Mouse (Mus musculus): Measurements from ENCODE around the gene Ola1. TPM values are rescaled to one million over a fixed set of nuclear protein-coding genes. Genes with fewer than 3 reads are reported as not detected.

Ola1 gene
- total RNA-seq, 2 experiments from 2014 or later: 54.7 to 55.2 TPM

GRCm38 (mm10) chr2:73063911-73064619 is 154.7 kb downstream of the Ola1 start:
- DNase-seq: no peak

GRCm38 (mm10) chr2:73060259-73060585 is 158.5 kb downstream of the Ola1 start:
- DNase-seq: no peak

- peak; percentile 53 for DNase-seq
These were observed 159.0 kb downstream of the Ola1 start for GRCm38 (mm10) chr2:73059550-73060258.

GRCm38 (mm10) chr2:73058344-73058743 is 160.4 kb downstream of the Ola1 start:
- no peak for DNase-seq

- no peak for DNase-seq
These were observed 161.1 kb downstream of the Ola1 start for GRCm38 (mm10) chr2:73057589-73057988.

- DNase-seq: no peak
These were observed 162.4 kb downstream of the Ola1 start for GRCm38 (mm10) chr2:73056090-73056956.

GRCm38 (mm10) chr2:73053791-73054490 is 164.8 kb downstream of the Ola1 start:
- DNase-seq: no peak

GRCm38 (mm10) chr2:73050401-73050800 is 168.3 kb downstream of the Ola1 start:
- no peak for DNase-seq

- DNase-seq: no peak
These were observed 168.7 kb downstream of the Ola1 start for GRCm38 (mm10) chr2:73049977-73050376.

- peak; percentile 34 for DNase-seq
These were observed 169.6 kb downstream of the Ola1 start for GRCm38 (mm10) chr2:73049001-73049684.

GRCm38 (mm10) chr2:73047061-73047741 is 171.5 kb downstream of the Ola1 start:
- peak; percentile 70 for DNase-seq

GRCm38 (mm10) chr2:73046576-73046975 is 172.1 kb downstream of the Ola1 start:
- peak; percentile 45 for DNase-seq

GRCm38 (mm10) chr2:73045505-73045904 is 173.2 kb downstream of the Ola1 start:
- DNase-seq: no peak

Other genes with a start within 250 kb of the Ola1 start
- 10 to 100 TPM; 67.8 to 70.8 TPM for gene Sp3, start 238.5 kb downstream of the Ola1 start, total RNA-seq (2021)
- not detected for gene Gm11084, start 232.2 kb downstream of the Ola1 start, total RNA-seq (2021)
- gene Sp9, start 53.0 kb upstream of the Ola1 start, total RNA-seq (2021): not detected
- gene Scrn3, start 93.7 kb upstream of the Ola1 start, total RNA-seq (2021): 10 to 100 TPM; 19.8 to 21.9 TPM
- gene Cir1, start 93.8 kb upstream of the Ola1 start, total RNA-seq (2021): 10 to 100 TPM; 16.0 to 21.7 TPM
- 1 to 10 TPM; 6.7 to 9.8 TPM for gene Gpr155, start 167.6 kb upstream of the Ola1 start, total RNA-seq (2021)

All from adrenal gland, postnatal 10 days (tissue).